Mouse (Mus musculus): Measurements from ENCODE around the gene 4921507P07Rik. TPM values are rescaled to one million over a fixed set of nuclear protein-coding genes. Genes with fewer than 3 reads are reported as not detected.

4921507P07Rik gene
- total RNA-seq, 1 experiment, result 0.40 TPM

- H3K9ac ChIP-seq (ENCODE audit: insufficient read depth, low read depth, low read length, poor library complexity, severe bottlenecking), result no peak overlapping the region
- no peaks in the 10 kb centered on the region for H3K9me3 ChIP-seq (ENCODE audit: control insufficient read depth, insufficient read depth, low read depth, low read length)
- in situ Hi-C loops (cut with MboI; ENCODE audit: low sequenced_read_pairs in 2 of 2, unreplicated experiment in 2 of 2), result no loop called here
- no peak for DNase-seq (ENCODE audit: low read depth, low spot score)
- TF ChIP-seq HCFC1 (IDR thresholded peaks at IDR 0.05; ENCODE audit: borderline replicate concordance, insufficient read depth, low read length), result no peak
- TF ChIP-seq ZNF384 (IDR thresholded peaks at IDR 0.05; ENCODE audit: low read depth, low read length), result no peak
- no peak for TF ChIP-seq CHD2 (IDR thresholded peaks at IDR 0.05; ENCODE audit: low read depth, low read length)
- TF ChIP-seq MAFK (IDR thresholded peaks at IDR 0.05; ENCODE audit: insufficient read depth, low read depth, low read length), result no peak
- TF ChIP-seq ZC3H11A (IDR thresholded peaks at IDR 0.05; ENCODE audit: borderline replicate concordance, low read depth, low read length), result no peak
- H3K27ac ChIP-seq (ENCODE audit: insufficient read depth, low read depth, low read length, poor library complexity, severe bottlenecking), result no peak overlapping the region
- H3K4me3 ChIP-seq (ENCODE audit: insufficient read depth in 1 of 2, low read depth in 1 of 2, low read length in 2 of 2, poor library complexity in 1 of 2, severe bottlenecking in 1 of 2), result no peak overlapping the region
- H3K36me3 ChIP-seq (ENCODE audit: control insufficient read depth, insufficient read depth, low read length, poor library complexity, severe bottlenecking), result no peaks in the 10 kb centered on the region
- H3K4me1 ChIP-seq (ENCODE audit: control insufficient read depth in 2 of 2, insufficient read depth in 2 of 2, low read length in 2 of 2, poor library complexity in 1 of 2), result no peaks in the 10 kb centered on the region
These were observed 10.1 kb downstream of the 4921507P07Rik start for GRCm38 (mm10) chr6:50586316-50586715.

DNA sequence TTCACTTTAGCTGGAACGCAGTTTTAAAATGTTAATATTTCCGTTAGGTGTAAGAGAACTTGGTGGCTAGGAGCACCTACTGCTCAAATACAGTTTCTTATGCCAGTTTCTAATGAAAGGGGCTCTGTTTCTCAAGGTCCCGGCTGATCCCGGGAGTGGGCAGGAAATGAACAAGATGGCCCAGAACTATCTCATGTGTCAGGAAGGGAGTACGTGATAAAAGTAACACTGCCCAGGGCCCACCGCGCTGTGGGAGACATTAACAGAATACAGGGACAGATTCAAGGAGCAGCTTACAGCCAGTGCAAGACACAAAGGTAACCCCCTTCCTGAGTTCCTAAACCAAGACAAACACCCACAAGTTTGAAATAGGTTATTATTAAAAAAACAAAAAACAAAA is 10.7 kb downstream of the 4921507P07Rik start:
- H3K9ac ChIP-seq (ENCODE audit: insufficient read depth, low read depth, low read length, poor library complexity, severe bottlenecking), result no peak overlapping the region
- H3K9me3 ChIP-seq (ENCODE audit: control insufficient read depth, insufficient read depth, low read depth, low read length), result no peaks in the 10 kb centered on the region
- TF ChIP-seq HCFC1 (IDR thresholded peaks at IDR 0.05; ENCODE audit: borderline replicate concordance, insufficient read depth, low read length) (no peak), ZC3H11A (IDR thresholded peaks at IDR 0.05; ENCODE audit: borderline replicate concordance, low read depth, low read length) (no peak), MAFK (IDR thresholded peaks at IDR 0.05; ENCODE audit: insufficient read depth, low read depth, low read length) (no peak), CHD2 (IDR thresholded peaks at IDR 0.05; ENCODE audit: low read depth, low read length) (no peak)
- DNase-seq (ENCODE audit: low read depth, low spot score), result no peak
- in situ Hi-C loops (cut with MboI; ENCODE audit: low sequenced_read_pairs in 2 of 2, unreplicated experiment in 2 of 2), result no loop called here
- no peak overlapping the region for H3K27ac ChIP-seq (ENCODE audit: insufficient read depth, low read depth, low read length, poor library complexity, severe bottlenecking)
- no peaks in the 10 kb centered on the region for H3K36me3 ChIP-seq (ENCODE audit: control insufficient read depth, insufficient read depth, low read length, poor library complexity, severe bottlenecking)
- H3K4me3 ChIP-seq (ENCODE audit: insufficient read depth in 1 of 2, low read depth in 1 of 2, low read length in 2 of 2, poor library complexity in 1 of 2, severe bottlenecking in 1 of 2), result no peak overlapping the region
- H3K4me1 ChIP-seq (ENCODE audit: control insufficient read depth in 2 of 2, insufficient read depth in 2 of 2, low read length in 2 of 2, poor library complexity in 1 of 2), result no peaks in the 10 kb centered on the region

GRCm38 (mm10) chr6:50571661-50572060 is 24.8 kb downstream of the 4921507P07Rik start:
- no peaks in the 10 kb centered on the region for H3K4me1 ChIP-seq (ENCODE audit: control insufficient read depth in 2 of 2, insufficient read depth in 2 of 2, low read length in 2 of 2, poor library complexity in 1 of 2)
- no peak for TF ChIP-seq MAFK (IDR thresholded peaks at IDR 0.05; ENCODE audit: insufficient read depth, low read depth, low read length)
- DNase-seq (ENCODE audit: low read depth, low spot score), result no peak
- no peak overlapping the region for H3K4me3 ChIP-seq (ENCODE audit: insufficient read depth in 1 of 2, low read depth in 1 of 2, low read length in 2 of 2, poor library complexity in 1 of 2, severe bottlenecking in 1 of 2)
- H3K36me3 ChIP-seq (ENCODE audit: control insufficient read depth, insufficient read depth, low read length, poor library complexity, severe bottlenecking), result no peaks in the 10 kb centered on the region
- H3K9ac ChIP-seq (ENCODE audit: insufficient read depth, low read depth, low read length, poor library complexity, severe bottlenecking), result no peak overlapping the region
- H3K9me3 ChIP-seq (ENCODE audit: control insufficient read depth, insufficient read depth, low read depth, low read length), result no peaks in the 10 kb centered on the region
- H3K27ac ChIP-seq (ENCODE audit: insufficient read depth, low read depth, low read length, poor library complexity, severe bottlenecking), result no peak overlapping the region
- in situ Hi-C loops (cut with MboI; ENCODE audit: low sequenced_read_pairs in 2 of 2, unreplicated experiment in 2 of 2), result no loop called here

DNA sequence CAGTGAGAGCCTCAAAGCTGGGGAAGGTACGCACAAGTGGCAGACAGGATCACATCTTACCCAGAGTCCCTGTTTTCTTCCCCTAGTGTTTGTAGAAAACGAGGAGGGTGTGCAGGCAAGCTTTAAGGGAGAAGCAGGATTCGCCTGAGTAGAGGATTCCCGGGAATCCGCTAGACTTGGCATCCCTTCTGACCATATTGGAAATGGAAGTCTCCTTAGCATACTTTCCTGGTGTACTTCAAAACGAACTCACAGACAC is 29.5 kb downstream of the 4921507P07Rik start:
- peak overlapping the region; percentile 15 for H3K27ac ChIP-seq (ENCODE audit: insufficient read depth, low read depth, low read length, poor library complexity, severe bottlenecking)
- H3K36me3 ChIP-seq (ENCODE audit: control insufficient read depth, insufficient read depth, low read length, poor library complexity, severe bottlenecking), result peaks cover 3% of the 10 kb centered on the region; the same call in 1 of the 2 replicates
- in situ Hi-C loops (cut with MboI; ENCODE audit: low sequenced_read_pairs in 2 of 2, unreplicated experiment in 2 of 2), result no loop called here

More for the DNA sequence above, 29.5 kb downstream of the 4921507P07Rik start:
- no peaks in the 10 kb centered on the region for H3K9me3 ChIP-seq (ENCODE audit: control insufficient read depth, insufficient read depth, low read depth, low read length)
- H3K4me3 ChIP-seq (ENCODE audit: insufficient read depth in 1 of 2, low read depth in 1 of 2, low read length in 2 of 2, poor library complexity in 1 of 2, severe bottlenecking in 1 of 2), result peak overlapping the region; percentile 62 to 82
- no peaks in the 10 kb centered on the region for H3K4me1 ChIP-seq (ENCODE audit: control insufficient read depth in 2 of 2, insufficient read depth in 2 of 2, low read length in 2 of 2, poor library complexity in 1 of 2)
- DNase-seq (ENCODE audit: low read depth, low spot score), result no peak
- TF ChIP-seq ZC3H11A (IDR thresholded peaks at IDR 0.05; ENCODE audit: borderline replicate concordance, low read depth, low read length) (no peak), ZNF384 (IDR thresholded peaks at IDR 0.05; ENCODE audit: low read depth, low read length) (no peak), CHD2 (IDR thresholded peaks at IDR 0.05; ENCODE audit: low read depth, low read length) (no peak), MAFK (IDR thresholded peaks at IDR 0.05; ENCODE audit: insufficient read depth, low read depth, low read length) (no peak), HCFC1 (IDR thresholded peaks at IDR 0.05; ENCODE audit: borderline replicate concordance, insufficient read depth, low read length) (no peak)
- peak overlapping the region; percentile 74 for H3K9ac ChIP-seq (ENCODE audit: insufficient read depth, low read depth, low read length, poor library complexity, severe bottlenecking)

All from ES-E14 (cell line).